Mouse (Mus musculus) Muller cell, postnatal 12 days (primary cell): ENCODE results near the gene Smyd4.
A peak's percentile ranks its signal among the peaks of the same experiment; 100 is the strongest.

Source experiments
- DNase-seq: peaks from one replicate; pipeline ENCODE4 v3.0.0-alpha.2; 2015; ENCODE audit errors: inconsistent ontology term

The Smyd4 gene

DNA sequence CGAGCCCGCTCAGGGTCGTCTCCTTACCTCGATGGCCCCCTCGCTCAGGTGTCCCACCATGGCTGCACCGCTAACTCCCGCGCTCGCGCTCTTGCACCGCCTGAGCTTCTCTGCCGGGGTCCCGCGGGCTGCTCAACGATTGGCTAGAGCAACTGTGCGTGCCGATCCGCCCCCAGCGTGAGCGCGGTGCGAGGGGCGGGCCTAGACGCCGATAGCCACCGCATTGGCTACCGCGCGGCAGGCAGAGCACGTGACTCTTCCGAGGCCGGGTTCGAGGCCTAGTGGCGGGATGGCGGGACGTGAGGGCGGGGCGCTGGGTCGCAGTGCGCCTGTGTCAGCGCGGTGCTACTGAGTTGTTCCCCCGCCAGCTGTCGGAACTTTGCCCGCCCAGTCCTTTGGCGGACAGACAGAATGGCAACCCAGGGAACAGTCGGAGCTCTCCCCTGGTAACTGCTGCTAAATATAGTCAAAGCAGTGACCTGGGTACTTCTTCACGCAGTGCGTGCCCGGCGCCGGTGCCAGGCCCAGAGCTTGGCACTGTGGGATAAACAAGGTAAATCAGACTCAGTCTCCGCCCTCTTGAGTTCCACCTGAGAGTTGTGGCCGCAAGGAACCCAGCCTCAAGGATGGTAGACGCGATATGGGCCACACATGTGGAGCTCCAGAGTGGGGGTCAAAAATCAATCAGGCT is at the start of gene Smyd4, which contains the start of gene Rpa1:
Gene Smyd4, plus strand, starts transcription at position 235 of the 691 bp plus-strand sequence.
Gene Rpa1, minus strand, starts transcription at position 126 of the 691 bp plus-strand sequence.
- peak; percentile 97 for DNase-seq

DNA sequence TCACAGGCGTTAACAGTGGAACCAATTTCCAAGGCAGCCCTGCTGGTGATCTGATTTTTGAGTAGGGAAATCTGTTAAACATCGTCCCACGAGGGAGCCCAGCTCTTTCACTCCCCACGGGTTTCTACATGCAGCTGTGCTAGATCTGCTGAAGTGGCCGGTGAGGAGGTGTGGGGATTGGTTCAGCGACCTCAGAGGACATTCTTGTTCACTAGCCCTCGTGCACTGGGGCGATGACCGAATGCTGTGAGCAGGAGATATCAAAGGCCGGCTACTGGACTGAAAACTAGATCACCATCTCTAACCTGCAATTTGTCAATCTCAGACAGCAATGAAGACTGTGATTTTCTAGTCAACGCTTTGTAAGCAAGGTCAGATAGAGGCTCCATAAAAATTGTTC is 49.7 kb upstream of the Smyd4 start:
- DNase-seq, result no peak

DNA sequence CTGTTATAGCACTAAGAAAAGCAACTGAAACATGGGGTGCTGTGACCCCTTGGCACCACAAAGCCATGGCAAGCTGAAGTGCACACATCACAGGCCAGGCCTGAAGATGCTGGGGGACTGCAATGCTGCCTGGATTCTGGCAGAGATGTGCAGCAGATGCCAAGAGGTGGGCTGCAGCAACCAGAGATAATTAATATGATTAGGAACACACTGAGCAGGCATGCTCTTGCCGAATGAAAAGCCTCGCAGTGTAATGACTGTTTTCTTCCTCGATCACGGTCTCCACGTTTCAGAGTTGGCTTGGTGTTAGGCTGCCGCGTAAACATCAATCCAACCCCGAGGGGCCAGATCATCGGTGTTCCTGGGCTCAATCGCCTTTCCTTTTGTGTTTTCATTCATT is 48.4 kb upstream of the Smyd4 start:
- DNase-seq, result no peak

DNA sequence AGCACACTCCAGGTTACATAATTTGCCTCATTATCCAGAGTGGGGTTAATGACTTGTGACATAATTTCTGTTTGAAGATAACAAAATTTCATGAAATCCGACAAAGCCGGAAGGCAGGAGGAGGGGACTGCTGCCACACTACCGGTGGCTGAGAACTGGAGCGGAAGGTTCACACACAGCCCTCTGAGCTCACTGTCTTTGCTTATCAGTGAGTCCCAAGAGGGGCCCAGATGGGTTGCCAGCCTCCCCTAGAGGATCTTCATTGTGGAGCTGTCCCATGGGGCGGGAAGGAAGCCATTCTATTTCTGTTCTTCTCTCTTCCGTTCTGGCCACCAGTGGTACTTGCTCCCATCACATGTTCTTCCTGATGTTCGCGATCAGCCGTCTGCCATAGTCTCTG is 47.3 kb upstream of the Smyd4 start:
- no peak for DNase-seq

DNA sequence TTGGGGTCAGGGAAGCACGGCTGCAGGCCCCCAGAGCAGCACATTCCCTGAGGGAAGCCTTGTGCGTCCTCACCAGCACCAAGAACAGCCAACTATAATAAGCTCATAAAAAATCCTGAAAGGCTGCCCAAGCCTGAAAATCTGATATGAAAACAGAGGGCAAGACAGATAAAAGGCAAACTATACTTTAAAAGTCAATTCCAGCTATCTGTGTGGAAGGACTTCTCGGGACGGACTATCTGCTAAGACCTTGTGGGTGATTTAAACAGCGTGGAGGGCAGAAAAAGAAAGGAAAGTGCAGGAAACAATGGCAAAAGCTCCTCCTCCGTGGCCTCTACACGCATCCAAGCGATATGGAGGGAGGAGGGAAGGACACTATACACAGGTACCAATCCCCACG is 43.4 kb upstream of the Smyd4 start:
- DNase-seq, result no peak

DNA sequence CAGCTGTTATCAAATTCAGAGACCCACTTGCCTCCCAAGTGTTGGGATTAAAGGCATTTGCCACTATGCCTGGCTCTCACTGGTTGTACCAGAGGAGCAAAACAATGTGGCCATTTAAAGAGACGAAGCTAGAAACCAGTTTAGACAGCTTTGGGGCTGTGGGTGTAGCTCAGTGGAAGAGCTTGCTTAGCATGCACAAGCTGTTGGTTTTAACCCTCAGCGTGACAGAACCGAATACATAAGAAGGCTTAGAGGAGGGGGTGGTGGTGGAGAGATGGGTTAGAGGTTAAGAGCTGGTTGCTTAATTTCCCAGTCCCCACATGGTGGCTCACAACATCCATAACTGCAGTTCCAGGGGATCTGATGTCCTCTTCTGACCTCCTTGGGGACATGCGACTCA is 39.6 kb upstream of the Smyd4 start:
- no peak for DNase-seq

DNA sequence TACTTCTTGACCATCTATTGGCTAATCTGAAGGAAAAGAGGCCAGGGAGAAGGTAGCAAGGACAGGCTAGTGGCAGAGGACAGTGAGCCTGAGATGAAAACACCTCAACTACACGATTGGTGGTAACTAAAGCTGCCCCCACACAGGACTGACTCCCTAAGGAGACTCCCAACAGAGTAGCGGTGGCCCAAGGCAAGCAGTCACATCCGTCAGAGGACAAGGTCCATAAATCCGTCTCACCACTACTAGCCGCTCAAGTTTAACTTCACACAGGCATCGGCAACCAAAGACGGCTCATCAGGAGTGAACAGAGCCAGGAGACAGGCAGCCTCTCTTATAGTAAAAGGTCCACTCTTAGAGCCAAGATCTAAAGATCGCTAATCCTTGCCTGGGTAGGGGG is 37.4 kb upstream of the Smyd4 start:
- no peak for DNase-seq

DNA sequence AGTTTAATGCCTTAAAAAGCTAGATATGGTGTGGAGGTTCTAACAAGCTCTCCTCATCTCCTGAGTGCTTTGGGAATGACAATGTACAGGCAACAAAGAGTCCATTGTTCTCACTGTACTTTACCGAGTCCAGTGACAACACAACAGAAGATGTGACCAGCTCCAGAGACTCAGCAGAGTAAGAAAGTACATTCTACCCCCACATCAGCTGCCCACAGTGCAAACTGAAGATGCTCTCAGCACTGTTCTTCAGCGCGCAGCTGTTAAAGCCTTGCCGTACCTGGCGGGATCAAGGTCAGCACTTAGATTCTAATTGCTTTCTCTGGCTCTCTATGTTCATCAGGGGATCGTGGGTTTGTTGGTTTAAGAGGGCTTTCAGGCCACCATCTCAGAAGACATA is 36.5 kb upstream of the Smyd4 start:
- no peak for DNase-seq

DNA sequence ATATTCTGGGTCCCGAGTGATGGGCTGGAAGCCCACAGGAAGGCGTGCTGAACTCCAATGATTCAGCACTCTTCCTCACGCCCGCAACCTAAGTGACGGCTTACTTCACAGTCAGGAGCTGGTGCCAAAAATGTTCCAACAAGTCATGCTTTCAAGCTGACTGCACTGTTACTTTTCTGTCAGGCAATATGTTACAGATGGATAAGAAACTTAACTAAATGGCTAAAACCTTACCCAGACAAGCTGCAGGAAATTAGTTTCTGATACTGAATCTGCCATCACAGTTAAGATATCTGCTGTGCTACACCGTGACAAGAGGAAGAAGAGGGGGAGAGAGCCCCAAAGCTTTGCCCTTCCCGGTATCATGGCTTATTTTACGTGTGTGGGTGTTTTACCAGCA is 34.4 kb upstream of the Smyd4 start:
- no peak for DNase-seq

DNA sequence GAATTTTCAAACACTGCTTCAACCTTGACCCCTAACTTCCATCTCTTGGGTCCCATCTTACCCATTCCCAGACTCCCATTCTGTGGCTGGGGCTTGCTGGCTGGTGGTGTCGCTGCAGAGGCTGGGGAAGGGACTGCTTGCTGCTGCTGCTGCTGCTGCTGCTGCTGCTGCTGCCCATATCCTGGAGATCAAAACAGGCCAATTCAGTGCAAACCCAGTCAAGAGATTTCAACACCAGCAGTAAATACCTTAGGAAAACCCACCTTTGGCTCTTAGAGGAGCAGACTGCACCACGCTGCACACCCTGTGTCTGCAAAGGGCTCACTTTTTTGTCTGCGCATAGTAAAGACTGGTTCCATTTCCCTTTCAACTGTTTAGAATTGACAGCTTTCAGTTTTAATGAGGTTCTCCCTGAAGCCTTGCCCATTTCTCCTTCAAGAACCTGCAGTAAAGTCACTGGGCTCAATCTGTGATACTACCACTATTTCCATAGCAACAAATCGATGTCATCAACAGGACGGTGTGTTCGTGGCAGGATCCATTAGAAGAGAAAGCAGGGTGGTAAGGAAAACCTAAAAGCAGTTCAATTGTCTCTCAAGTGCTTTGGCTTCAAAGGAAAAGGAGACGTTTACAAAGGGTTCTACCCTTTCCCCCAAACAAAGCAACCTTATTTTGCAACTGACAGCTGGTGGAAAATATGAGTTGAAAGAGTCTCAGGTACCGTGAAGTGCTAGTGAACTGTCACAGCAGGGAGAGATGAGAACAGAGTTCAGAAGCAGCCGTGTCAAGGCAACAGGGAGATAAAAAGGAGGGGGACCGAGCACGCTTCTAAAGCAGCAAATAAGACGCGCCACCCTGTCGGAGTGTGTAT is 29.6 kb upstream of the Smyd4 start:
- DNase-seq, result no peak

DNA sequence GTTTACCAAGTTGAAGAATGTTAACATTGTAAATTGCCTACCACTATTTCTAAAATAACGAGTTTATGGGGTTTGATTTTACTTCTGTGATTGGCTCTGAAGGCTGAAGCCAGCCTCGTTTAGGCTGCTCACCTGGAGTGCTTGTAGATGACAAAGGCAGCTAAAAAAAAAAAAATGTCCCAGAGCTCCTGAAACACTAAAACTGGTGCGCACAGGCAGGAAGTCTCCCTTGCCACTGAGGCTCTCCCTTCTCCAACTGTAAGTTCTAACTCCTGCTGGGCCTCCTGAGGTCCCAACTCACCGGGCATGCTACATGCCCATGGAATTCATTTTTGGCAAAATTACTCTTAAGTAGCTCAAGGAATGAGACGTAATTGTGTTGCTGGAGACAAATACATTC is 29.0 kb upstream of the Smyd4 start:
- DNase-seq, result no peak

DNA sequence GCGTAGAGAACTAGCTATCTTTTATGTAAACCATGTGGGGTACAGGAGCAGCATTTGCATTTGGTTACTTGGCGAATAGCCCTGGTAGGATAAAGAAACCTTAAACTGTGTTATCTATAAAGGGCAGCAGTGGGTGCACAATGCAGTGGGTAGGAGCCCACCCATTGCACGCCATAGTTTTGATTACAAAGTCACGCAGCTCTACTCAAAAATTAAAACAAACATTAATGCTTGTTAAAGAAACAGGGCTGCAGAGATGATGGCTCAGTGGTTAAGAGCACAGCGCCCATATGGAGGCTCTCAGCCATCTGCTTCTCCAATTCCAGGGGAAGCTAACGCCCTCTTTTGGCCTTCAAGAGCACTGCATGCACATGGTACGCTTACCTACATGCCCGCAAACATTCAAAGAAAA is 24.9 kb upstream of the Smyd4 start:
- DNase-seq, result no peak

DNA sequence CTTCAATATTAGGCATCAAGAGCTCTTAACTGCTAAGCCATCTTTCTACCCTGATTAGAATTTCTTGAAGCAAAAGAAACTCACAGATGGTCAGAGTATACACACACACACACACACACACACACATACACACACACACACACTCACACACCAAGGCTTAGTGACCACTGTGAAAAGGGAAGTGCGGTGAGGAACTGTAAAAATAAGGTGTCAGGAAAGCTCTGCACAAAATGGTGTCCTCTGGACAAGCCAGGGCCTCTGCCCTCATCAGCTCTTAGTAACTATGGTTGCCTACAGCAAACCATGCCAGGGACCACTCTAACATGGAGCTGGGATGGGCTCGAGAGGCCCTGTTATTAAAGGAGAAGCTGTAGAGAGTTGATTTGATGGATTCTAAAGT is 23.8 kb upstream of the Smyd4 start:
- no peak for DNase-seq

DNA sequence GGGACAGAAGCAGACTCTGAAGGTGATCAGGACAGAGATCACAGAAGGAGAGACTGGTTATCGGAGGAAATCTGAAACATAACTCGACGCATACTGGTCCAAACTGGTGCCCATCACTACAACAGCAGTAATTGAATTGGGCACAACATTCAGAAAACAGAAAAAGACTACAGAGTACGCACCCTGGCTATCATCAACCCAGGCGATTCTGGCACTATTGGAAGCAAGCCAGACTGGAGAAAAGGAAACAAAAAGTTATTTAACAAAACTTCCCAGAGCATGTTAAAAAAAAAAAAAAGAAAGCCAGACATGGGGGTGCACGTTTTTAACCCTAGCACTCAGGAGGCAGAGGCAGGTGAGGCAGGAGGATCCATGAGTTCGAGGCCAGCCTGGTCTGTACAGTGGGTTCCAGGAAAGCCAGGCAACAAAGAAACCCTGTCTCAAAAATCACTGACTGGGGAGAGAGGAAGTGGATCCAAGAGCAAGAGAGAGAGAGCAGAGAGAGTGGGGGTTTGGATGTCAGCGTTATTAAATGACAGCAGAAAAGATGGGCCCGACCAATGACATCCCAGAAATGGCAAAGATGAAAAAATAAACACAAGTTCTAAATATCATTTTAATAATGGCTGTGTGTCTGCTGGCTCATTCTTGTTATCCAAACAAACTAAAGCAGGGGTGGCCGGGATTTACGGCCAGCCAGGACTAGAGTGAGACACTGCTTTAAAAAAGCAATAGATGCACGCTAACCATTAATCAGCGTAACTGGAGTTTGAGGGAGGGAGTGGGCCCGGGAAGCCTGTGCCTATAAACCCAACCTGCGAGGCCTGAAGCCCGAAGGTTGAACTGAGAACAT is 22.9 kb upstream of the Smyd4 start:
- no peak for DNase-seq

DNA sequence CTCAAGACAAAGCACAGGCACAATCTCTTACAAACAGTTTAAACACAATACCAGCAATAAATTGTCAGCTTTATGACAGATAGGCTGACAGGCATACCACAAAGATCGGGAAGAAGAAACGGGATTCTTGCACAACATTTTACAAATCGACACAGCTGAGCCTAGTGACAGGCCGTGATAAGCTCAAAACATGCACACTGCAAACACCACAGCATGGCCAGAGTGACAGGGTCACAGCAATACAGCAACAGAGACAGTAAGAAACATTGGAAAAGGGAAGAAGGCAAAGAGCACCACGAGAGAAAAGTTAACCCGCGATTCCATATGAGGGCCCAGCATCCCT is 22.3 kb upstream of the Smyd4 start:
- DNase-seq, result no peak

DNA sequence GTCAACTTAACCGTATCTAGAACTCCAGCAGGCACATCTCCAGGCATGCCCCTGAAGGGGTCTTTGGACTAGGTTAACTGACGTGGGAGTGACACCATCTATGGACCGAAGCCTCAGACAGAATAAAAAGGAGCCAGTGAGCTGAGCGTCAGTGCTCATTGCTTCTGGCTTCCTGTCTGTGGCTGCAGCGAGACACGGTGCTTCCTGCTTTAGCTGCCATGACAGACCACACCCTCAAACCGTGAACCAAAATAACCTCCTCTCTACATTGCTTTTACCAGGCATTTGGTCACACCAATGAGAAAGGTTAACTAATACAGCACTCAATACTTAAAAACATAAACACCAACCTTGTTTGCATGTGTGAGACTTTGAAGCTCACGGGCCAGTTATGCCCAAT is 11.6 kb upstream of the Smyd4 start:
- no peak for DNase-seq

DNA sequence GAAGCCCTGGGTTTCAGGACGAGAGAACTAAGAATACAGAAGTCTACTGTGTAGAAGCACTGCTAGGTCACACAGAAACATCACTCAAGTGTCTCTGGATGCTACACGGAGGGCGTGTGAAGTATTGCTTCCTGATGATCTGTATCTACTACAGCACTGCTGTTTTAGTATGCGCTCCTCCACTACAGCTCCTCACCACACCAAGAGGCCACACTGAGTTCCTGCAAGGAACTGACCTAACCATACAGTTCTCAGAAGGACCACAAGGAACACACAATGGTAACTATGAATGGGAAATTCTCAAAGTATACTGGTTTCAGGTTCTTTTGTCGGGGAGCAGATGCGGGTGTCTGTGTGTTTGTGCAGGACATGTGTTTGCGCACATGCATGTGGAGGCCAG is 11.0 kb upstream of the Smyd4 start:
- no peak for DNase-seq

DNA sequence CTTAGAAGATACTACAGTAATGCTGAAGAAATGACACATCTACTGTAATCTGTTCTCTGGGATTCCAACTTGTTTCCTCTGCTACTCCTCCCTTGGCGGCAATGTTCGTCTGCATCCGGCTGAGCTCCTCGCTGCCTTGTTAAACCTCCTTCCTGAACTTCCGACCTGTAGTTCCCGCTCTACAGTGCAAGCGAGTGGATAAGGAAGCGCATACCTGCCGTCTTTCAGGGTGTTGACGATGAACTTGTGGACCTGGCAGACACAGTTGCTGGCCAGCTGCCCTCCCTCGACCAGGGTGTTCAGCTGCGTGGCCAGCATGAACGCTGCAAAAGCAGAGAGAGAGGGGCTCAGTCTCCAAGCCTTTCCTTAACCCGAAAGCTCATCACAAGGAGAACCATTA is 8.2 kb upstream of the Smyd4 start:
- DNase-seq, result no peak

DNA sequence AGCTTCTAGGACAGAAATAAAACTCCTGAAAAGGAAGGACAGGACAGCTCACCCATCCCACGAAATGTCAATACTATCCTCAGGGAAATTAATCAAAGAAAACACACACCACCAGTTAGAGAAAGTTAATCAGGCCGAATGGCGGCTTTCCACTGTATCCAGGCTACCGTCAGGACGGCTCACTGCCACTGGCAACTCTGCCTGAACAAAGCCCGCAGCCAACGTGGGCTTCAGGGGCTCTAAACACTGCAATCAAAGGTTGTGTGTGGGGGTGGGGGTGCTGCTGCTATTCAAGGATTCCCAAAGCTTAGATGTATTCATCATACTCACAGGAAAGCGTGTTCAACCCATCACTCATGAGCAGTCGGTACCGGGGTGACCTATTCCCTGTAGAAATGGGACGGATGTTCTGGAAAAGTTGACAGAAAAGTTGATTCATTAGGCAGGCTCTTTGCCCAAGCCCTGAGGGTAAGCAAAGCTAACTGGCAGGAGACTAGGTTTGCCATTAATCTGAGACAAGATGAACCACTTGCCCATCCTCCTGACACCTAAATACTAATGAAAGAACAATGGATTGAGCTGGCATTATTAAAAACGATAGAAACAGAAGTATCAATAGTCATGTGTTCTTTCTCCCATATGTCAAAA is 7.4 kb upstream of the Smyd4 start:
- DNase-seq, result peak; percentile 35

DNA sequence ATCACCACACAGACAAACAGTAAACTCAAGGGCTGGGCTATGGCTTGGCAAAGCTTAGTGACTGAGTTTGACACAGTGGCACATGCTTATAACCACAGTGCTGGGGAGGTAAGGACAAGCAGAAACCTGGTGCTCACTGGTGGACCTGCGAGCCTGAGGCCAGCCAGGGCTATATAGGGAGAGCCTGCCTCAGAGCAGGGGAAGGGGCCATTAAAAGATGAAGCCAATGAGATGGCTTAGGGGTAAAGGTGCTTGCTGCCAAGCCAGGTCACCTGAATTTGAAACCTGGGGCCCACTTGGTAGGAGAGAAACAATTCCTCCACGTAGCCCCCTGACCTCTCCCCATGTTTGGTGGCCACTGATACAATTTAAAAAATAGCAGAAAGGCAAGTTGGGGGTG is 5.1 kb upstream of the Smyd4 start:
- DNase-seq, result no peak

DNA sequence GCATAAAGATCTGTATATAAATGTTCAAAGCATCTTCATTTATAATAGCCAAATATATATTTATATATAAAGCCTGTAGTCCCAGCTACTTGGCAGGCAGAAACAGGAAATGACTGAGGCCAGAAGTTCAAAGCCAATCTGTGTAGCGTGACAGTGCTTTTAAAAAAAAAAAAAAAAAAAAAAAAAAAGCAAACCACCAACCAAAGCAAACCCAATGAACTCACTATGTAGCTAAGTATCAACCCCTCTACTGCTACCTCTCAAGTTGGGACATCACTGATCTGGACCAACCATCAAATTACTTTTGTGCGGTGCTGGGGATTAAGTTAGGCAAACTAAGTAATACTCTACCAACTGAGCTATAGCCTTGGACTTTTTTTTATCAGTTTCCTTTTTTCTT is 4.1 kb upstream of the Smyd4 start:
- DNase-seq, result no peak

DNA sequence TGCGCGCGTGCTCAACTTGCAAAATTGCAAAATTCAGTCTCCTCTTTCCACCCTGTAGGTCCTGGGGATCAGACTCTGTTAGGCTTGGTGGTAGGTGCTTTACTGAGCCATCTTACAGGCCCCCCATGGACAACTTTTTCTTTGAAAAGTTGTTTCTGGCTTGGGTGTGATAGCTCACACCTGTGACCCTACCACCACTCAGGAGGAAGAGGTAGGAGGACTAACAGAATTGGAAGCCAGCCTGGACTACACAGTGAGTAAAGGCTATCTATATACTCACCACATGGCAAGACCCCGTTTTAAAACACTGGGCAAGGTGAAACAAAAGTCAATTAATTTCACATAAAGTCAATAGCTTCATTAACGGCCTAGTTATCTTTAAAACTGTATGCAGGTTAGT is 3.5 kb upstream of the Smyd4 start:
- no peak for DNase-seq
